Mouse (Mus musculus) embryonic facial prominence, embryonic 11.5 days (tissue): ENCODE measurements at regions not wholly inside any gene's neighbourhood (a gene's known extent, or its start where the extent isn't known, plus 50 kb on each side); places are given as distances from the start of the nearest gene placed in this dataset.

ENCODE experiments used
- ATAC-seq: fragments of 200-750 bp; cut with Nextera tagmentation; replicated peaks from 2 replicates; pipeline ENCODE4 v1.8.0; 2017; ENCODE audit warnings: low read depth; ENCODE audit not compliant: insufficient number of reproducible peaks, low FRiP score, low TSS enrichment
- DNase-seq: peaks from one replicate; pipeline ENCODE4 v3.0.0-alpha.2; 2015; ENCODE audit warnings: low spot score
- H3K27ac ChIP-seq: fragments of 300-500 bp; sonication (generic); replicated peaks from 2 replicates; pipeline ENCODE4 v1.5.1; 2014; ENCODE audit warnings: mild to moderate bottlenecking, low read depth, low read length, control low read depth
- H3K27me3 ChIP-seq: fragments of 300-500 bp; sonication (generic); 2 replicates; pipeline ENCODE4 v1.6.1; 2014; ENCODE audit warnings: mild to moderate bottlenecking, low read length, moderate library complexity, mixed read lengths; ENCODE audit not compliant: control insufficient read depth, insufficient read depth
- H3K36me3 ChIP-seq: fragments of 300-500 bp; sonication (generic); replicated peaks from 2 replicates; pipeline ENCODE4 v1.6.1; 2014; ENCODE audit warnings: low read depth, mild to moderate bottlenecking, low read length, moderate library complexity, mixed read lengths; ENCODE audit not compliant: control insufficient read depth, insufficient read depth
- H3K4me1 ChIP-seq: fragments of 300-500 bp; sonication (generic); 2 replicates; pipeline ENCODE4 v1.6.1; 2014; ENCODE audit warnings: low read length, mixed read lengths; ENCODE audit not compliant: control insufficient read depth, insufficient read depth
- H3K4me2 ChIP-seq: fragments of 300-500 bp; sonication (generic); 2 replicates; pipeline ENCODE4 v1.6.1; 2014; ENCODE audit warnings: low read depth, mild to moderate bottlenecking, control low read depth, low read length, moderate library complexity
- H3K4me3 ChIP-seq: fragments of 300-500 bp; sonication (generic); 2 replicates; pipeline ENCODE4 v1.5.1; 2014; ENCODE audit warnings: low read depth, low read length, control low read depth
- H3K9ac ChIP-seq: fragments of 300-500 bp; sonication (generic); replicated peaks from 2 replicates; pipeline ENCODE4 v1.6.1; 2014; ENCODE audit warnings: mild to moderate bottlenecking, control low read depth, low read length
- H3K9me3 ChIP-seq: fragments of 300-500 bp; sonication (generic); replicated peaks from 2 replicates; pipeline ENCODE4 v1.6.1; 2016; ENCODE audit warnings: mild to moderate bottlenecking, low read length, inconsistent platforms, mixed read lengths; ENCODE audit not compliant: control insufficient read depth
- WGBS: fragments of 180-500 bp; shearing (Covaris S2); extraction: QIAGEN DNeasy Blood & Tissue Kit; methylation state at CpG from one replicate; pipeline ENCODE4 v1.1.7; 2014; 5-methylcytosine and 5-hydroxymethylcytosine counted together

DNA sequence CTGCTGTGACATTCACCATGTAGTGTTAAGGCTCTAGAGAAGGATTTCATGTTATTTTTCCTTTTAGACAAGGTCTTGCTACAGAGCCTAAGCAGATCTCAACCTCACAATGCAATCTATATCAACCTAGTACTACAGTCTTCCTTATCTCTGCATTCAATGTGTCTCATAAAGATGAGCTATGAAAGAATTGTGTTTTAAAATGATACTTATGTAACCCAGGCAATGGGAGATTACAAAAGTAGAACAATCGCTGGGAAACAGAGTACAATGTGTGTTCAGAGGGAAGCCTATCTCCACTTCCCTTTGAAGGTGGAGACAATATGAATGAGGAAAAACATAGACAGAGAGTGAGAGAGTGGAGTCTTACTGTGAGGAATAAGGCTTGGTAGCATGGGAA is 532.5 kb upstream of the Nova1 start:
- Histone ChIP-seq H3K9ac (no peak overlapping the region), H3K27me3 (no peaks in the 10 kb centered on the region), H3K9me3 (no peaks in the 10 kb centered on the region), H3K4me2 (no peak overlapping the region), H3K36me3 (no peaks in the 10 kb centered on the region), H3K4me3 (no peak overlapping the region), H3K4me1 (no peaks in the 10 kb centered on the region), H3K27ac (no peak overlapping the region)
- 91% methylated on average over 1 of the region's 1 CpGs for WGBS
- ATAC-seq (no peak), DNase-seq (no peak)

DNA sequence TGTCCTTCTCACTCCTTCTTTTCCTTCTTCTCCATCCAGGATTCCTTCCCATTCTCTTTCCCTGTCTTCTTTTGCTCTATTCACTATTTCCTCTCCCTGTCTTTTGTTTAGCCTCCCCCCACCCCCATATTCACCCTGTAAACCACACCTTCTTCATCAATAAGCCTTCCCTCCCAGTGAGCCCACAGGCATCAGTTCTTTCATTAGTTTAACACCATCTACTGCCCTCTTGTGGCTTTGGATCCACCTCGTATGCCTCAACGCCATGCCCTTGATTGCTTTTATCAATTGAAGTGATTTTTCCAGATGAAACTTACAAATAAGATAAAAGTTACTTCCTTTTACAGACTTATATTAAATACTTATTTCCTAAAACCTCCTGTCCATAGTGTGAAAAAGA is 494.7 kb upstream of the Nova1 start:
- Histone ChIP-seq H3K4me2 (no peak overlapping the region), H3K9ac (no peak overlapping the region), H3K27me3 (no peaks in the 10 kb centered on the region), H3K27ac (no peak overlapping the region), H3K36me3 (no peaks in the 10 kb centered on the region), H3K4me1 (no peaks in the 10 kb centered on the region), H3K9me3 (no peaks in the 10 kb centered on the region), H3K4me3 (no peak overlapping the region)
- WGBS: 22% methylated on average over 2 of the region's 2 CpGs
- no peak for ATAC-seq
- DNase-seq: peak; percentile 60

DNA sequence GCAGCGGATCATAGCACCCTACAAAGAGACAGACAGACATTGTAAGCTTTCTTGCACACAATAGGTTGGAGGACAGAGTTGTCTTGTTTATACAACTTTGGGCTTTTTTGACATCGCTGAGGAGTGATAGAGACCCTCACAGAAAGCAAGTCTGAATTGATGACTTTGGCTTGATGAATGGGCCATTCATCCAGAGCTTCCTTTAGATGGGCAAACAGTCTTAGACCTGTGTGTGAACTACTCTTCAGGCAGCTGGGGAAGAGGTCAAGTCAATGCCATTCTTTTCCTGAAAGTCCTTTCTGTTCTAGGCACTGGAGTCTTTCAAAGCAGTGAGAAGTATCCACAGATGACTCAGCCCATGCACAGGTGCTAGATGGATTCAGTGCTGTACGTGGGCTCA is 457.2 kb upstream of the Nova1 start:
- no peaks in the 10 kb centered on the region for H3K36me3 ChIP-seq
- no peaks in the 10 kb centered on the region for H3K4me1 ChIP-seq
- DNase-seq (no peak), ATAC-seq (no peak)
- no peak overlapping the region for H3K9ac ChIP-seq
- no peak overlapping the region for H3K4me3 ChIP-seq
- 45% methylated on average over 3 of the region's 3 CpGs for WGBS
- no peak overlapping the region for H3K27ac ChIP-seq
- H3K4me2 ChIP-seq: no peak overlapping the region
- H3K9me3 ChIP-seq: no peaks in the 10 kb centered on the region
- no peaks in the 10 kb centered on the region for H3K27me3 ChIP-seq

DNA sequence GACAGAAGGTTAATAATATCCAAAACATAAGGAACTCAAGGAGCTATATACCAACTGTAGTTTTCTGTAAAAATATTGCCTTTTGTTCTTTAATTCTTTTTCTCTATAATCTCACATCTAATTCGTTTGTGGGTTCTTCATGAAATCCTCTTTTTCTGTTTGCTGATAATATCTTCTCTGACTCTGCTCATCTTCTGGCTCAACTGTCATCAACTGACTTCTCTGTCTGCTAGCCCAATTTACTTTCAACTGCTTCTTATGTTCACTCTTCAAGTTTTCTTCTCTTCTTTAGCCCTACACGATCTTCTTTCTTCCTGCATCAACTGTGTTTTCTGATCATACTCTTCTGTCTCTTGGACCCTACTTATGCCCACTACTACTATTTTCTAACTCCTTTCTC is 453.6 kb upstream of the Nova1 start:
- 82% methylated on average over 2 of the region's 2 CpGs for WGBS
- ATAC-seq: no peak
- no peaks in the 10 kb centered on the region for H3K9me3 ChIP-seq
- no peaks in the 10 kb centered on the region for H3K4me1 ChIP-seq
- H3K36me3 ChIP-seq: no peaks in the 10 kb centered on the region
- no peak overlapping the region for H3K27ac ChIP-seq
- H3K4me3 ChIP-seq: no peak overlapping the region
- no peak overlapping the region for H3K9ac ChIP-seq
- H3K4me2 ChIP-seq: no peak overlapping the region
- H3K27me3 ChIP-seq: no peaks in the 10 kb centered on the region
- no peak for DNase-seq

DNA sequence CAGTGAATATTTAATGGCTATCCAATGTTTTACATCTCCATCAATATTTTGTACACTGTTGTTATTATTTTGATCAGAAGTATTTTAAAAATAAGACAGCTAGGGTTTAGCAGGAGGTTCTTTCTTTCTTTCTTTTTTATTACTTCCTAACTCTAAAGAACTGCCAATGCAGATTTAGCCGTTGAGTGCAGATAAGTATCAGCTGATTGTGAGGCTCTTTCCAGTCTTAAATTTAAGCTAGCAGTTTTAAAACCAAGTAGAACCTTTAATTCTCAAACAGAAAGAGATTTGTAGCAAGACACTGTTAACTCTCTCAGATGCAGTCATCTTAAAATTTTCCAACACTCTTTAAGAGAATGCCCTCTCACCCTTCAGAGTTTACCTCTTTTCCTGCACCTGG is 445.4 kb upstream of the Nova1 start:
- no peaks in the 10 kb centered on the region for H3K4me1 ChIP-seq
- no peak overlapping the region for H3K4me3 ChIP-seq
- no peaks in the 10 kb centered on the region for H3K9me3 ChIP-seq
- DNase-seq: no peak
- no peak overlapping the region for H3K4me2 ChIP-seq
- H3K27me3 ChIP-seq: no peaks in the 10 kb centered on the region
- no peaks in the 10 kb centered on the region for H3K36me3 ChIP-seq
- 68% methylated on average over 1 of the region's 1 CpGs for WGBS
- H3K27ac ChIP-seq: no peak overlapping the region
- no peak for ATAC-seq
- no peak overlapping the region for H3K9ac ChIP-seq

DNA sequence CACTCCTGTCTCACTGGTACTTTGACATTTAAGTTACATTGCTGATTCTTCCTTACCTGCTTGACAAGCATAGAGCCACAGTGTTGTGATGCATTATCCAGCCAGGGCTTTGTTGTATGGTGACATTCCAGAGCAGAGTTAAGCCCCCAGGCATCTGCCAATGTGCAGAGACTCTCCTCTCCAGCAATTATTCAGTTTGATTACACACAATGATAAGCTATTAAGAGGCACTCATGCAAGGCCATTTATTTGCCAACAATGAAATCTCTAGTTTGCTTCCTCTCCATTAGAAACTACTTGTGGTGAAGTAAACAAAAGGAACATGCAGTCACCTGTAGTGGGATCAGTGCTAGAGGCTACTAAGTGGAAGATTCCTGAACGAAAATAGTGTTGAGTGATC is 444.7 kb upstream of the Nova1 start:
- Histone ChIP-seq H3K9ac (no peak overlapping the region), H3K36me3 (no peaks in the 10 kb centered on the region), H3K27ac (no peak overlapping the region), H3K4me3 (no peak overlapping the region), H3K27me3 (no peaks in the 10 kb centered on the region), H3K4me2 (no peak overlapping the region), H3K9me3 (no peaks in the 10 kb centered on the region), H3K4me1 (no peaks in the 10 kb centered on the region)
- ATAC-seq (no peak), DNase-seq (peak; percentile 7)
- WGBS: 49% methylated on average over 1 of the region's 1 CpGs

DNA sequence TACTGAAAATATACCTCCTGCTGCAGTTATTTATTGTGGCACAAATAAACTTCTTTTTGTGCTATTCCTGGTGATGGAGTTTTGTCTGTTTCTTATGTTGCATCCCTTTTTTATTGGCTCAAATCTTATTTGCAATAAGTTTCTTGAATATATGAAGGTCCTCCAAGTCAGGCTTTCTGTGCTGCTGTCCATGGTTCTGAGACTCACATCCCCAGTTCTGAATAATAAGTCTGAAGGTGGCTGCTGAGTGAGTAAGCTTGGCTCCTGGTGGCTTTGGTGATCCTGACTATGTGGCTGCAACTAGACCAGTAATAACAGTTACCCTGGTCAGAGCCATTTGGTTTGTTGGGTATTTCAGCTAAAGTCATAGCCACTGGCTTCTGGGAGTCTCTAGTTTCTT is 433.6 kb upstream of the Nova1 start:
- no peak overlapping the region for H3K4me2 ChIP-seq
- ATAC-seq: no peak
- no peaks in the 10 kb centered on the region for H3K9me3 ChIP-seq
- peak; percentile 59 for DNase-seq
- H3K36me3 ChIP-seq: no peaks in the 10 kb centered on the region
- H3K4me3 ChIP-seq: no peak overlapping the region
- H3K4me1 ChIP-seq: no peaks in the 10 kb centered on the region
- H3K27me3 ChIP-seq: no peaks in the 10 kb centered on the region
- H3K9ac ChIP-seq: no peak overlapping the region
- no peak overlapping the region for H3K27ac ChIP-seq

DNA sequence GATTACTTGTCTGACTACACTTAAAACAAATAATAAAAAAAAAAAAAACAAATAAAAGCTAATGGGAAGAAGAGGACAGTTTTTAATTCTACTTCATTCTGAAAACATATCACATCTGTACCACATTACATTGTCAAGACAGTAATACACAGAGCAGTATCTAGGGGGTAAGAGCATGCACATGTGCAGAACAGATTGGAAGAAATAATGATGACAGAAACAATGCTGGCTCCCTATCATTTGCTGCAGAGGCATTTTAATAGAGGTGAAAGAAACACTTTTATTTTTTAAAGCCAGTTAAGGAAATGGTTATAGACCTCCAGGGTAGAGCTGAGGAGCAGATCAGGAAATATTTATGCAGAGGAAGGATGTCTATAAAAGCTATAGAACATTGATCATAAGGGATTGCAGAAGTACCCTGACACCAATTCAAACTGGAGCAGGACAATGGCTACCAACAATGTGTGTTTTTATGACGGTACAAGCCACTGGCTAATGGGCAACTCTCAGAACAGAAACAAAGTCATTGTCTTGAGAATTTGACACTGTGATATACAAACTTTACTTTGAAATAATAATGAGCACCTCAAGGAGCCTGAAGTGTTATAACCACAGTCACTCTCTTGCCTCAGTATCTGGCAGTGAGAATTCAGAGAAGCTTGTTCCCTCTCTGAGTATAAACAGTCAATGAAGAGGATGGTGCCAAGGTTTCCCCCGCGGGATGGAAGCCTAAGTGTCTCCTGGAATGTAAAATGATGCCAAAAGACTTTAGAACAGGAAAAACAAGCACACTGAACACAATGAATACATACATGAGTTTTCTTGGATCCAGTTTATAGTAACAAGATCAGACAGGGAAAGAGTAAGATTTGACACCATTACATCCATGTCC is 425.1 kb upstream of the Nova1 start:
- no peaks in the 10 kb centered on the region for H3K36me3 ChIP-seq
- no peak overlapping the region for H3K4me3 ChIP-seq
- no peak for ATAC-seq
- H3K4me1 ChIP-seq: no peaks in the 10 kb centered on the region
- no peak for DNase-seq
- no peak overlapping the region for H3K27ac ChIP-seq
- no peak overlapping the region for H3K9ac ChIP-seq
- H3K4me2 ChIP-seq: no peak overlapping the region
- H3K27me3 ChIP-seq: no peaks in the 10 kb centered on the region
- 70% methylated on average over 3 of the region's 3 CpGs for WGBS
- H3K9me3 ChIP-seq: no peaks in the 10 kb centered on the region
